Mouse (Mus musculus) intestine, embryonic 15.5 days (tissue): ENCODE data around the gene Hint2. TPM values are rescaled to one million over a fixed set of nuclear protein-coding genes. Genes with fewer than 3 reads are reported as not detected.

Experiments
- ATAC-seq: fragments of 200-750 bp; cut with Nextera tagmentation; 2 replicates; pipeline ENCODE4 v1.8.0; 2017; ENCODE audit warnings: moderate TSS enrichment, moderate library complexity
- H3K27ac ChIP-seq: fragments of 300-500 bp; sonication (generic); 2 replicates; pipeline ENCODE4 v1.5.1; 2015; ENCODE audit warnings: mild to moderate bottlenecking, inconsistent platforms
- H3K27me3 ChIP-seq: fragments of 300-500 bp; sonication (generic); replicated peaks from 2 replicates; pipeline ENCODE4 v1.6.1; 2015; ENCODE audit warnings: inconsistent platforms
- H3K36me3 ChIP-seq: fragments of 300-500 bp; sonication (generic); 2 replicates; pipeline ENCODE4 v1.6.1; 2015; ENCODE audit warnings: inconsistent platforms
- H3K4me1 ChIP-seq: fragments of 300-500 bp; sonication (generic); replicated peaks from 2 replicates; pipeline ENCODE4 v1.6.1; 2015; ENCODE audit warnings: inconsistent platforms
- H3K4me2 ChIP-seq: fragments of 300-500 bp; sonication (generic); replicated peaks from 2 replicates; pipeline ENCODE4 v1.6.1; 2015; ENCODE audit warnings: mild to moderate bottlenecking, inconsistent platforms
- H3K4me3 ChIP-seq: fragments of 300-500 bp; sonication (generic); replicated peaks from 2 replicates; pipeline ENCODE4 v1.5.1; 2015; ENCODE audit warnings: inconsistent platforms
- H3K9ac ChIP-seq: fragments of 300-500 bp; sonication (generic); 2 replicates; pipeline ENCODE4 v1.6.1; 2015; ENCODE audit warnings: inconsistent platforms
- H3K9me3 ChIP-seq: fragments of 300-500 bp; sonication (generic); 2 replicates; pipeline ENCODE4 v1.6.1; 2016; ENCODE audit warnings: inconsistent platforms
- WGBS: fragments of 180-500 bp; shearing (Covaris S2); methylation state at CpG from one replicate; pipeline ENCODE4 v1.1.7; 2015; 5-methylcytosine and 5-hydroxymethylcytosine counted together
- polyA plus RNA-seq: library from polyadenylated mRNA; unstranded; fragments of >200 nt; fragmentation: Nextera tagmentation; extraction: Ambion mirVana; gene quantifications from 2 replicates; pipeline ENCODE4 v1.2.1, GENCODE M21; 2015

The Hint2 gene
- polyA plus RNA-seq, 1 experiment from 2014 or later: 152 TPM

GRCm38 (mm10) chr4:43679416-43680043, 23.3 kb upstream of the Hint2 start:
- Histone ChIP-seq H3K36me3 (peaks cover 6% of the 10 kb centered on the region; the same call in 1 of the 2 replicates), H3K9me3 (no peaks in the 10 kb centered on the region), H3K4me3 (no peak overlapping the region), H3K4me2 (no peak overlapping the region), H3K27ac (no peak overlapping the region), H3K27me3 (no peaks in the 10 kb centered on the region), H3K4me1 (0 out of 2 replicates have a peak, but pooled peaks cover 4% of the 10 kb centered on the region), H3K9ac (no peak overlapping the region)
- WGBS: 86% methylated on average over 7 of the region's 7 CpGs
- no peak for ATAC-seq

GRCm38 (mm10) chr4:43678541-43678940, 22.3 kb upstream of the Hint2 start:
- Histone ChIP-seq H3K4me2 (no peak overlapping the region), H3K9ac (no peak overlapping the region), H3K9me3 (no peaks in the 10 kb centered on the region), H3K4me1 (0 out of 2 replicates have a peak, but pooled peaks cover 4% of the 10 kb centered on the region), H3K27me3 (no peaks in the 10 kb centered on the region), H3K27ac (no peak overlapping the region), H3K36me3 (peaks cover 6% of the 10 kb centered on the region; the same call in 1 of the 2 replicates), H3K4me3 (no peak overlapping the region)
- no peak for ATAC-seq
- WGBS: 83% methylated on average over 6 of the region's 6 CpGs

GRCm38 (mm10) chr4:43675608-43676007, 19.3 kb upstream of the Hint2 start:
- H3K4me3 ChIP-seq: no peak overlapping the region
- H3K27ac ChIP-seq: no peak overlapping the region
- WGBS: 63% methylated on average over 4 of the region's 4 CpGs
- H3K4me1 ChIP-seq: 0 out of 2 replicates have a peak, but pooled peaks cover 4% of the 10 kb centered on the region
- H3K9me3 ChIP-seq: no peaks in the 10 kb centered on the region
- ATAC-seq: peak; percentile 48
- no peaks in the 10 kb centered on the region for H3K36me3 ChIP-seq
- H3K4me2 ChIP-seq: no peak overlapping the region
- H3K9ac ChIP-seq: no peak overlapping the region
- H3K27me3 ChIP-seq: no peaks in the 10 kb centered on the region

GRCm38 (mm10) chr4:43674974-43675373, 18.7 kb upstream of the Hint2 start:
- no peak overlapping the region for H3K4me3 ChIP-seq
- no peak overlapping the region for H3K27ac ChIP-seq
- ATAC-seq: peak; percentile 57
- H3K36me3 ChIP-seq: no peaks in the 10 kb centered on the region
- 51% methylated on average over 5 of the region's 5 CpGs for WGBS
- H3K9ac ChIP-seq: no peak overlapping the region
- no peaks in the 10 kb centered on the region for H3K9me3 ChIP-seq
- H3K27me3 ChIP-seq: no peaks in the 10 kb centered on the region
- H3K4me2 ChIP-seq: no peak overlapping the region
- H3K4me1 ChIP-seq: 0 out of 2 replicates have a peak, but pooled peaks cover 6% of the 10 kb centered on the region

GRCm38 (mm10) chr4:43673703-43674102, 17.4 kb upstream of the Hint2 start:
- H3K9ac ChIP-seq: no peak overlapping the region
- H3K4me3 ChIP-seq: no peak overlapping the region
- H3K4me2 ChIP-seq: no peak overlapping the region
- no peak for ATAC-seq
- H3K4me1 ChIP-seq: peaks cover 12% of the 10 kb centered on the region
- no peaks in the 10 kb centered on the region for H3K9me3 ChIP-seq
- H3K27ac ChIP-seq: no peak overlapping the region
- H3K27me3 ChIP-seq: no peaks in the 10 kb centered on the region
- H3K36me3 ChIP-seq: no peaks in the 10 kb centered on the region
- WGBS: 77% methylated on average over 8 of the region's 8 CpGs

DNA sequence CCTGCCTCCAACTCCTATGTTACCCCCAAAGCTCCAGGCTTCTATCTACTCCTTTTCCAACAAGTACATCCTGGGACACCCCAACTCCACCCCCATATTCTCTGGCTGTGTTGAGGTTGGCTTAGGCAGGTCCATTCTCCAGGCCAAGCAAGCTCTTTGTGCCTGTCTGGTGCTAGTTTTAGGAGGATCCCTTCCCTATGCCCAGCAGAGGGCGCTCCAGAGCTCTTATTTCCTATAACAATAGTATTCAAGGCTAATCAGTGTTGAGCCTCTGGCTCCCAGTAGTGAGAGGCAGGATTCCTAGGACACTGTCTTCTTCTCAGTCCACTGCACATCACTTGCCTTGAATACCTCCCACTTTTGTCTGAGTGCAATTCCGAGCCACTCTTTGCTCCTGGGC, 15.8 kb upstream of the Hint2 start:
- no peaks in the 10 kb centered on the region; the same call in 1 of the 2 replicates for H3K27me3 ChIP-seq
- no peak overlapping the region for H3K9ac ChIP-seq
- WGBS: 13% methylated on average over 2 of the region's 2 CpGs
- H3K4me3 ChIP-seq: no peak overlapping the region
- H3K4me1 ChIP-seq: peaks cover 15% of the 10 kb centered on the region
- H3K27ac ChIP-seq: no peak overlapping the region
- H3K4me2 ChIP-seq: no peak overlapping the region
- no peaks in the 10 kb centered on the region for H3K9me3 ChIP-seq
- no peaks in the 10 kb centered on the region for H3K36me3 ChIP-seq
- ATAC-seq: 0 out of 2 replicates have a peak, but pooled peaks have one; percentile 18

DNA sequence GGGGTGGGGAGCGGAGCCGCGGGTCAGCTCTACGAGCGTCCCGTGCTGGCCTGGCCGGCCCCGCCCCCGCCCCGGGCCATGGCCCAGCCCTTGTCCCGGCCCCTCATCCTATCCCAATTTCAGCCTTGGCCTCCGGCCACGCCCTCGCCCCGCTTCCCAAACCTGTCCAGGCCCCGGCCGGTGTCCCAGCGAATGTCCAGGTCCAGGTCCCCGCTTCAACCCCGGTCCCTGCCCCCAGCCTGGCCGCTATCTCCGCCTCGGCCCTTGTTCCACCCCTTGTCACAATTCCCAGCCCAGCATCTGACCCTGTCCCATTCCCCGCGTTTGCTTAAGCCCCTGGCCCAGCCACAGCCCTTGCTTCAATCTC, 13.1 kb upstream of the Hint2 start:
- H3K4me3 ChIP-seq: peak overlapping the region; percentile 85
- ATAC-seq: peak; percentile 86

GRCm38 (mm10) chr4:43668782-43669427, 12.6 kb upstream of the Hint2 start, which contains the start of the genes Tmem8b and Fam221b:
Tmem8b (plus strand) TSS chr4:43668971.
Fam221b (minus strand) TSS chr4:43669145.
- peak within 1 kb of the TSS; percentile 85 for H3K4me3 ChIP-seq
- peak within 1 kb of the TSS; percentile 90 for H3K9ac ChIP-seq
- H3K27ac ChIP-seq: 0 out of 2 replicates have a peak within 1 kb of the TSS, but pooled peaks have one; percentile 17
- H3K4me2 ChIP-seq: peak within 1 kb of the TSS; percentile 94
- peak; percentile 97 for ATAC-seq
- peaks cover 10% of the 10 kb centered on the region for H3K4me1 ChIP-seq
- no peaks in the 10 kb centered on the region; the same call in 1 of the 2 replicates for H3K27me3 ChIP-seq
- H3K9me3 ChIP-seq: no peaks in the 10 kb centered on the region
- 2% methylated on average over 41 of the region's 41 CpGs for WGBS
- no peaks in the 10 kb centered on the region for H3K36me3 ChIP-seq

More for the DNA sequence above, 13.1 kb upstream of the Hint2 start:
- peak overlapping the region; percentile 90 for H3K9ac ChIP-seq
- no peaks in the 10 kb centered on the region; the same call in 1 of the 2 replicates for H3K27me3 ChIP-seq
- peak overlapping the region; percentile 94 for H3K4me2 ChIP-seq
- H3K36me3 ChIP-seq: no peaks in the 10 kb centered on the region
- peaks cover 10% of the 10 kb centered on the region for H3K4me1 ChIP-seq
- H3K27ac ChIP-seq: 0 out of 2 replicates have a peak overlapping the region, but pooled peaks have one; percentile 17
- H3K9me3 ChIP-seq: no peaks in the 10 kb centered on the region
- 0% methylated on average over 23 of the region's 25 CpGs for WGBS

GRCm38 (mm10) chr4:43666412-43666811, 10.1 kb upstream of the Hint2 start:
- no peaks in the 10 kb centered on the region for H3K36me3 ChIP-seq
- WGBS: 15% methylated on average over 4 of the region's 4 CpGs
- H3K9me3 ChIP-seq: no peaks in the 10 kb centered on the region
- no peak for ATAC-seq
- peaks cover 3% of the 10 kb centered on the region; the same call in 1 of the 2 replicates for H3K27me3 ChIP-seq
- H3K4me2 ChIP-seq: no peak overlapping the region
- peaks cover 10% of the 10 kb centered on the region for H3K4me1 ChIP-seq
- no peak overlapping the region for H3K4me3 ChIP-seq
- H3K27ac ChIP-seq: no peak overlapping the region
- no peak overlapping the region for H3K9ac ChIP-seq

GRCm38 (mm10) chr4:43657146-43657545, 880 bp upstream of the Hint2 start:
- Histone ChIP-seq H3K9ac (no peak overlapping the region), H3K36me3 (no peaks in the 10 kb centered on the region), H3K27me3 (no peaks in the 10 kb centered on the region), H3K27ac (no peak overlapping the region), H3K9me3 (no peaks in the 10 kb centered on the region), H3K4me1 (0 out of 2 replicates have a peak, but pooled peaks cover 3% of the 10 kb centered on the region), H3K4me3 (peak overlapping the region; percentile 88; the same call in 1 of the 2 replicates), H3K4me2 (peak overlapping the region; percentile 56)
- 52% methylated on average over 4 of the region's 4 CpGs for WGBS
- ATAC-seq: no peak

GRCm38 (mm10) chr4:43655656-43656338, 469 bp downstream of the Hint2 start:
- 0 out of 2 replicates have a peak, but pooled peaks cover 3% of the 10 kb centered on the region for H3K4me1 ChIP-seq
- no peaks in the 10 kb centered on the region for H3K27me3 ChIP-seq
- peak overlapping the region; percentile 88 for H3K4me3 ChIP-seq
- peak overlapping the region; percentile 77 for H3K4me2 ChIP-seq
- H3K27ac ChIP-seq: peak overlapping the region; percentile 94
- no peaks in the 10 kb centered on the region for H3K9me3 ChIP-seq
- peak; percentile 62 for ATAC-seq
- H3K36me3 ChIP-seq: no peaks in the 10 kb centered on the region
- peak overlapping the region; percentile 89 for H3K9ac ChIP-seq
- 5% methylated on average over 34 of the region's 34 CpGs for WGBS
